Mouse (Mus musculus) liver, embryonic 16.5 days (tissue): ENCODE results near the gene Enah. TPM values are rescaled to one million over a fixed set of nuclear protein-coding genes. Genes with fewer than 3 reads are reported as not detected.
A peak's percentile ranks its signal among the peaks of the same experiment; 100 is the strongest.

Experiments used
- ATAC-seq: fragments of 200-750 bp; cut with Nextera tagmentation; 2 replicates; pipeline ENCODE4 v1.8.0; 2017; ENCODE audit warnings: low read depth, mild to moderate bottlenecking, moderate number of reproducible peaks, moderate library complexity
- H3K27ac ChIP-seq: fragments of 300-500 bp; sonication (generic); 2 replicates; pipeline ENCODE4 v1.5.1; 2014; ENCODE audit warnings: mild to moderate bottlenecking, low read length
- H3K27me3 ChIP-seq: fragments of 300-500 bp; sonication (generic); 2 replicates; pipeline ENCODE4 v1.6.1; 2014; ENCODE audit warnings: low read depth, low read length, mixed read lengths; ENCODE audit not compliant: control insufficient read depth, insufficient read depth
- H3K36me3 ChIP-seq: fragments of 300-500 bp; sonication (generic); 2 replicates; pipeline ENCODE4 v1.6.1; 2014; ENCODE audit warnings: mild to moderate bottlenecking; ENCODE audit not compliant: control insufficient read depth, insufficient read depth
- H3K4me1 ChIP-seq: fragments of 300-500 bp; sonication (generic); 2 replicates; pipeline ENCODE4 v1.6.1; 2014; ENCODE audit warnings: low read depth, low read length, mixed read lengths; ENCODE audit not compliant: control insufficient read depth
- H3K4me2 ChIP-seq: fragments of 300-500 bp; sonication (generic); 2 replicates; pipeline ENCODE4 v1.6.1; 2014; ENCODE audit warnings: low read depth, low read length, mixed read lengths
- H3K4me3 ChIP-seq: fragments of 300-500 bp; sonication (generic); 2 replicates; pipeline ENCODE4 v1.5.1; 2014; ENCODE audit warnings: low read depth, mild to moderate bottlenecking, low read length
- H3K9ac ChIP-seq: fragments of 300-500 bp; sonication (generic); 2 replicates; pipeline ENCODE4 v1.6.1; 2014; ENCODE audit warnings: low read depth, low read length
- H3K9me3 ChIP-seq: fragments of 300-500 bp; sonication (generic); replicated peaks from 2 replicates; pipeline ENCODE4 v1.6.1; 2016; ENCODE audit warnings: low read length; ENCODE audit not compliant: control insufficient read depth
- whole genome bisulfite sequencing: fragments of 180-500 bp; shearing (Covaris S2); extraction: QIAGEN DNeasy Blood & Tissue Kit; methylation state at CpG from one replicate; pipeline ENCODE4 v1.1.7; 2014; ENCODE audit not compliant: insufficient replicate concordance; 5-methylcytosine and 5-hydroxymethylcytosine counted together
- polyA plus RNA-seq: library from polyadenylated mRNA; unstranded; fragments of >200 nt; fragmentation: Nextera tagmentation; extraction: Ambion mirVana; gene quantifications from 2 replicates; pipeline ENCODE4 v1.2.1, GENCODE M21; 2015

The Enah gene
- polyA plus RNA-seq, 1 experiment from 2014 or later: 0.46 TPM

DNA sequence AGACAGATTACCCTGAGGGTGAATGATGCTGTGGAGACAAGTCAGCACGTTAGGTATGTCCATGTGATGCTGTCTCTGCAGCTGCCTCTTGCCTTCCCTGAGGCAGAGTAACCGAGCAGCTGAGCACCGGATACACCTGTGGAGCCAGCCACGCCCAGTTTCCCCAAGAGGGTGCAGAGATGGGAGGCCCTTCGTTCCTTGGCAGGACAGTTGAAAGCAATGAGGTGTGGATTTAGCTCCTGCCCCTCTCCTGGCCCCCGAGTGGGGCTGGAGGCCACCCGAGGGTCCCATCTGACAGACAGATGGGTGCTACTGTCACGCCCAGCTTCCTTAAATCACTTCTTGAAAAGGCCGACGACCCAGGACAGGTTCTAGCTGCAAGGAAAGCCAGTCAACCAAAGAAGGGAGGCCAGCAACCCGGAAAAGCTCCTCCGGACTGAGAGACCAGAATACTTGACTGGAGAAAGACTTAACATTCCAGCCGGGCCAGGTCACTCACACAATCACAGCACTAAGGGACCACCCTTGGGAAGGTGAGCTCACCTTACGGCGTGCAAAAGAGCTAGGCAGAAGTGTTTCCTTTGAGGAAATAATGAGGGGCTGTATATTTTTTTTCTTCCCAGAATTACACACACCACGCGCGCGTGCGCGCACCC lies 166.6 kb downstream of the Enah start:
- H3K9ac ChIP-seq: no peak overlapping the region
- no peaks in the 10 kb centered on the region for H3K9me3 ChIP-seq
- H3K27ac ChIP-seq: peak overlapping the region; percentile 72
- WGBS: 7% methylated on average over 21 of the region's 21 CpGs
- H3K27me3 ChIP-seq: peaks cover 8% of the 10 kb centered on the region
- no peaks in the 10 kb centered on the region for H3K36me3 ChIP-seq
- peak; percentile 70 for ATAC-seq
- no peaks in the 10 kb centered on the region; the same call in none of the 2 replicates for H3K4me1 ChIP-seq
- H3K4me2 ChIP-seq: peak overlapping the region; percentile 51
- peak overlapping the region; percentile 41 for H3K4me3 ChIP-seq

DNA sequence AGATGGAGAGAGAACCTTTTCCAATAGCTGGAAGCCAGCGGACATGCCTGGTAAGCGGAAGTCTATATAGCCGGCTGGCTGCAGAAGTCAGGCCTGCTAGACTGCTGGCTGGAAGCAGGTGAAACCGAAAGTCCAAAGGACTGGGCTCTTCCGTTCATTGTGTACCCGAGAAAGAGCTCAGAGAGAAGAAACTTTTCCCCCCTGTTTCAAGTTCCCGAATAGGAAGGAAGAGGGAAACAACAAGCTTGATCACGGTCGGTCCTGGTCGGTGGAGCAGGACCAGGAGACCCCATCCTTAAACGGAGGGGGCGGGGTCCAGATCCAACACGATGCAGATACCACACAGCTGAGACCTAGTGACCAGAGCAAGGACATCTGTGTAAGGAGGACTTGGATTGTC lies 167.3 kb downstream of the Enah start:
- Histone ChIP-seq H3K4me3 (peak overlapping the region; percentile 41), H3K9ac (peak overlapping the region; percentile 25; the same call in 1 of the 2 replicates), H3K36me3 (no peaks in the 10 kb centered on the region), H3K9me3 (no peaks in the 10 kb centered on the region), H3K27me3 (peaks cover 8% of the 10 kb centered on the region), H3K4me1 (no peaks in the 10 kb centered on the region; the same call in none of the 2 replicates), H3K27ac (peak overlapping the region; percentile 72), H3K4me2 (peak overlapping the region; percentile 51)
- 16% methylated on average over 13 of the region's 13 CpGs for WGBS
- ATAC-seq: peak; percentile 32

DNA sequence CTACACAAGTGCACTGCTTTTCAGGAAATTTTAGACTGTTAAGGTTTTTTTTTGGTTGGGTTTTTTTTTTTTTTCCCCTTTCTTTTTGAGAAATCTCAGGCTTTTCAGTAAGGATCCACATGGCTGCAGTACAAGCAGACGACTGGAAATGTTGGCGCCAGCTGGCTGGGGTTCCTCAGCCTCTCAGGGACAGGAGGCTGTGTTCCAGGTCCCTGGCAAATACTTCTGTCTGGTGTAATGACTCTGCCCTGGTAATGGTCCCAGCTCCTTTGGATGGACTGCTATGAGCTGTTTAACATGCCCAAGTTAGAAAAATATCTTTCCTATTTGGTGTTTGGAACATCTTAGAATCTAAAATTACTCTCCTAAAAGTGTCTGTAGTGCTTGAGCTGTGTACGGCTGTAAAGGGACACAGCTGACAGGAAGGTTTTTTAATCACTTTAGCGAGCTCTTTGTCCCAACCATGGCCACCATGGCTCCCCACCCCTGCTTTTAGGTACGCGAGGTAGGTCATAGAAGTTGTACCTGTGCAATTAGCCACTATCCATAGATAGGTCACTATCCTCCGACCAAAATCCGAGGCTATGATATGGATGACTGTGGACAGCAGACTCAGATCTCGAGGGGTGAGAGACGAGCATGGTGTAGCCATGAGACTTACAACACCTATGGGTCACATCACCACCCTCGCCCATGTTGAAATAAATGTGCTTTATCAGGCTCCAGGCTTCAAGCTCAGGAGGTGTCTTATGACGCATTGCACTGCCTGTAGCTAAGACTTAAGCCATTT lies 168.1 kb downstream of the Enah start:
- no peak overlapping the region for H3K4me3 ChIP-seq
- H3K4me2 ChIP-seq: no peak overlapping the region
- H3K9ac ChIP-seq: no peak overlapping the region
- no peaks in the 10 kb centered on the region for H3K36me3 ChIP-seq
- no peaks in the 10 kb centered on the region for H3K9me3 ChIP-seq
- peak overlapping the region; percentile 72; the same call in 1 of the 2 replicates for H3K27ac ChIP-seq
- no peaks in the 10 kb centered on the region; the same call in none of the 2 replicates for H3K4me1 ChIP-seq
- H3K27me3 ChIP-seq: peaks cover 8% of the 10 kb centered on the region
- 65% methylated on average over 12 of the region's 12 CpGs for WGBS
- no peak for ATAC-seq

DNA sequence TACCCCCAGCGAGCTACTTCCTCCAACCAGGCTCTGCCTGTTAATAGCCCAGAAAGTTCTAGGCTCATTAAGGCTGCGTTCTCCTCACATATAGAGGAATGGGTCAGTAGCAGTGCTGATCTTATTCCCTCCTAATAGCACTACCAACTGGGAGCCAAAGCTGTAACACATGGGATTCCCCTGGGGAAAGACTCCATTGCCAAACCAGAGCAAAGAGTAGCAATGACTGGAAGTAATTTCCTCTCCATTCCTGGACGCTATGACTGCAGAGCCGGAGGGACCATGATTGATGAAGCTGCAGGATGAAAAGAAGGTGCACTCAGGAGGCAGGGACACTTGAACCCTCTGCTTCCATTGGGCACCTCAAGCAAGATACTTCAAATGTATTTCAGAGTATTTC lies 169.3 kb downstream of the Enah start:
- Histone ChIP-seq H3K9me3 (no peaks in the 10 kb centered on the region), H3K27ac (no peak overlapping the region), H3K4me3 (no peak overlapping the region), H3K4me1 (no peaks in the 10 kb centered on the region; the same call in none of the 2 replicates), H3K9ac (no peak overlapping the region), H3K36me3 (no peaks in the 10 kb centered on the region), H3K4me2 (no peak overlapping the region), H3K27me3 (peaks cover 8% of the 10 kb centered on the region)
- ATAC-seq: no peak
- 70% methylated on average over 4 of the region's 4 CpGs for WGBS

DNA sequence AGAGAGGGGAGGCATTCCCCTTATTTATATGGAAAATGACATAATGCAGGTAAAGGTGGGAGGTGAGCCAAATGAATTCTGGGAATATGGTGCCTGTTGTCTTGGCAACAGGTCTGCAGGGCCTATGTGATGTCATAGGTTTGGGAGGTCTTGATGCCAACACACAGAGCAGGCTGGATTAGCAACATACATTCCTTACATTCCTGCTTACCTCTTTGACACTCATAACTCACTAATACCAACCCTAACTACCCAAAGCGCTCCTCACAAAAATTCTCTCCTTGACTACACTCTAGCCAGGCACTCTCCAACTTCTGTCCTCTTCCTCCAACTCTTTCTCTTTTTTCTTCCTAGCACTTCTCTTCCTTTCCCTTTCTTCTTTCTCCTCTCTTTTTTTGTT lies 171.6 kb downstream of the Enah start:
- no peak overlapping the region for H3K27ac ChIP-seq
- 66% methylated on average over 1 of the region's 1 CpGs for WGBS

DNA sequence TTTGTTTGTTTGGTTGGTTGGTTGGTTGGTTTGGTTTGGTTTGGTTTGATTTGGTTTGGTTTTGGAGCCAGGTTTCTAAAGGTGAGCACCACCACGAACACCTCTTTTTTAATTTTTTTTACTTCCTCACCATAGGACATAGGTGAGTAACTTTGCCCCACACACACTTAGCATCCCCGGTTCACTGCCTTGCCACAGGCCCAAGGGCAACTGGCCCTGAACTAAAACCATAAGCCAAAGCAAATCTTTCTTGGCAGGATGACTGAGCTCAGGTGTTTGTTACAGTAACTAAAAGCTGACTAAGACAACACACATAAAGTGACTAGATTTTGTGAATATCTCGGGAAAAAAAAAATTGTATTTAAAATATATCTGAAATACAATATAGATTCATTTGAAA lies 172.4 kb downstream of the Enah start:
- ATAC-seq: no peak
- Histone ChIP-seq H3K4me3 (no peak overlapping the region), H3K36me3 (no peaks in the 10 kb centered on the region), H3K27me3 (peaks cover 3% of the 10 kb centered on the region; the same call in 1 of the 2 replicates), H3K4me1 (peaks cover 12% of the 10 kb centered on the region), H3K9ac (no peak overlapping the region), H3K27ac (no peak overlapping the region), H3K4me2 (no peak overlapping the region), H3K9me3 (no peaks in the 10 kb centered on the region)
- WGBS: 67% methylated on average over 3 of the region's 3 CpGs

More for the DNA sequence above, 171.6 kb downstream of the Enah start:
- ATAC-seq: no peak
- peaks cover 7% of the 10 kb centered on the region for H3K4me1 ChIP-seq
- no peaks in the 10 kb centered on the region for H3K9me3 ChIP-seq
- H3K4me2 ChIP-seq: no peak overlapping the region
- H3K4me3 ChIP-seq: no peak overlapping the region
- peaks cover 4% of the 10 kb centered on the region for H3K27me3 ChIP-seq
- H3K9ac ChIP-seq: no peak overlapping the region
- no peaks in the 10 kb centered on the region for H3K36me3 ChIP-seq

Other genes with a start within 250 kb of the Enah start
- gene Lbr, start 176.9 kb downstream of the Enah start, polyA plus RNA-seq: 211 and 250 TPM in 2 replicates
- 51.4 and 69.8 TPM in 2 replicates for gene Srp9, start 104.7 kb upstream of the Enah start, polyA plus RNA-seq
- gene Vmn1r1, start 144.5 kb upstream of the Enah start, polyA plus RNA-seq: not detected in 2 replicates